Mouse (Mus musculus): ENCODE measurements around the gene Cib4.

The Cib4 gene

GRCm38 (mm10) chr5:30545698-30546097 is at the start of gene Cib4:
TSS of gene Cib4 (minus strand) at chr5:30545836.
- no peak for DNase-seq

- DNase-seq = no peak
Observed at GRCm38 (mm10) chr5:30594953-30595560, 49.4 kb upstream of the Cib4 start.

GRCm38 (mm10) chr5:30593811-30594504 is 48.3 kb upstream of the Cib4 start:
- DNase-seq = no peak

DNA sequence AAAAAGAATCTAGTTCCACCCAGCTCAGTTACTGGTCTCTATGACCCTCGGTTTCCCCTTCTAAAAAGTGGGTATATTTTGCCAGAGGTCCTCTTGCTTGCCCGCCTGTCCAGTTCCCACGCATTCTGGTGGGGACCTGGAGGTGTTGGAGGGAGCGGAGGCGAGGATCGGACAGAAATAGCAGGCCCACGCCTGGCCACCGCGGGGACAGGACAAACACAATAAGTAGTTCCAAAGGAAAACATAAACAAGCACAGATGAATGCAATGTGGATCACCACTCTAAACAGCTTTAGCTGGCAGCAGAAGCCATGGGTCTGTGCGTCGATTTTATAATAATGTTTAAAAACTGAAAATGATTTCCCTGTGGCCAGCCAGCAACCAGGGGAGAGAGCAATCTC is 47.7 kb upstream of the Cib4 start:
- DNase-seq = no peak

DNA sequence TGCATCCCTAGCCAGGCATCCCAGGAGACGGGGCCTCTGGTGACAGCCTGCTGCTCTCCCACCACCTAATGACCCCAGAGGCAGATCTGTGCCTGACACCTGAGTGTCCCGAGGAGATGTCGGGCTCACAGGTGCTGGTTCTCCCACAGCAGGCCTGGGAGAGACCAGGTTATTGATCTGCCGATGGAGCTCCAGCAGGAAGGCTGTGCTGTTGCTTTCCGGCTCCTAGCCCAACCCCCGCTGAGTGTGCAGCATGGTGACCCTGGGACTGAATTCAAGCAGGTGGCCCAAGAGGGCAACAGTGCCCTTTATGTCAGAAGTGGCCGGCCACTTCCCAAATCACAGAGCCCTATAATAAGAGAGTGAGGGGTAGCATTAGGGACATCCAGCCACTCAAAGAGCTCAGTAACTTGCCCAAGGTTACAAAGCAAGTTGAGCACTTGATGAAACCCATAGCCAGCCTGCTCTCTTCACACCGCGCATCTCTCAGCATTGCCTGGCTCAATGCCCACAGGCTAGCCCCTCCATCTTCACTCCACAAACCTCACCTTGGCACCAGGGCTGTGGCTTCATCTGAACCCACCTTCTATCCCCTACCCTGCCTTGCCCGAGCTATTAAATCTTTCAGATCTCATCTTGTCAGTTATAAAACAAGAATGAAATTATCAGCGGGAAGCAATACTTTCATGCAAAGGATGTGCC is 46.8 kb upstream of the Cib4 start:
- no peak for DNase-seq

DNA sequence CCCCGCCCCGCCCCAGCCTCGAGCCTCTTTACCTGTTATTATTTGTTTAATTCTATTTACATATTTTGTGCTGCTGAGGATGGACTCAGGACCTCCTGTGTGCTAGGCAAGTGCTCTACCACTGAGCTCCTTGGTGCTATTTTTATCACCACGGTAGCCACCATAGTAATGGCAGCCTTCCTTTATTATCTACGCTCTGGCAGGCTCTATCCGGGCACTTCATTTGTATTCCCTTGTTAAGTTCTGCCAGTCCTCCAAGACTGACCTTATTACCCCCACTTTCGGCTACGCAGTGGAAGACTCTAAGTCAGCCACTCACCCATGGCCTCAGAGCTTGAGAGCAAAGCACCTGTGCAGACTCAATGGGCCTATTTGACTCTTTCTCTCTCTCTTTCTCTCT is 46.1 kb upstream of the Cib4 start:
- DNase-seq = no peak

DNA sequence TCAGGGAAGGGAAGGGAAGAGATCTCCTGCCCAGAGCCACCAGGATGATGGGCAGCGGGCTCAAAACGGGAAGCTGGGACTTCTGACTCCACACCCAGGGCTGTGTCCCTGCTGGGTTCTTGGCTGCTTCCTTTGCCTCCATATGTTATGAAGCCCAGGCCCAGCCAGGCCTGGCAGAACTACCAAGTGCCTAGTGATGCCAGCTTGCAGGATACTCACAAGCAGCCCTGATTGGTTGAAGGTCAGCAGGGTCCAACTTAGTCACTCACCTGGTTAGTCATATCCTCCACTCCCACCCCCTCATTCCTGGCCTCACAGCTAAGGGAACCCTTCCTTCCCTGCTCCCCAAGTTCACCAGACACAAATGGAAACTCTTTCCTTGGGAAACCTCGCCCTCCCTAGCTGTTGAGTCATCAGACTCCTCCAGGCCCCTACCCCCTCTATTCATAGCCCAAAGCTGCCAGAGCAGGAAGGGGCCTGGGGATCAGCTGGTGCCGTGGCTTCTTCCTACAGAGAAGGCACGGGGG is 45.6 kb upstream of the Cib4 start:
- no peak for DNase-seq

- DNase-seq = no peak
Observed at GRCm38 (mm10) chr5:30590231-30590630, 44.6 kb upstream of the Cib4 start.

- no peak for DNase-seq
Observed at GRCm38 (mm10) chr5:30589546-30589945, 43.9 kb upstream of the Cib4 start.

GRCm38 (mm10) chr5:30589069-30589468 is 43.4 kb upstream of the Cib4 start:
- no peak for DNase-seq

DNA sequence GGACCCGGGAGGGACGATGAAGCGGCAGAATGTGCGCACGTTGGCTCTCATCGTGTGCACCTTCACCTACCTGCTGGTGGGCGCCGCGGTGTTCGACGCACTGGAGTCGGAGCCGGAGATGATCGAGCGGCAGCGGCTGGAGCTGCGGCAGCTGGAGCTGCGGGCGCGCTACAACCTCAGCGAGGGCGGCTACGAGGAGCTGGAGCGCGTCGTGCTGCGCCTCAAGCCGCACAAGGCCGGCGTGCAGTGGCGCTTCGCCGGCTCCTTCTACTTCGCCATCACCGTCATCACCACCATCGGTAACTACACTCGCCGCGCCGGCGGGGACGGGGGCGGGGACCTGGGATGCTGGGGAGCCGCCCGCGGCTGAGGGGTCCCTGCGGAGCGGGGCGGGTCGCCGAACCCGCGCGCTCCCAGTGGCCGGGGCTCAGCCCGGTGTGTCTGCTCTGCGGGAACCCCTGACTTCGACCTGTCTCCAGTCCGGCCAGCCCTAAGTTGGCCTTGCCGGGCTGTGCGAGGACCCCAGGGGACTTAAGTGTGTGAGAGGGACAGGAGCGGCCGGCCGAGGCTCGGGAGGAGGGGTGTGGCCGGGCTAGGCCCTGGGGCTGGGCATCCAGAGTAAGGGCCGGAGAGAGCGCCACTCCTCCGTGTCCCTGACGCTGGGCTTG is 42.8 kb upstream of the Cib4 start:
- DNase-seq = peak; percentile 10

GRCm38 (mm10) chr5:30587681-30588300 is 42.2 kb upstream of the Cib4 start, which contains the start of gene Kcnk3:
TSS of gene Kcnk3 (plus strand) at chr5:30588170.
- DNase-seq = peak; percentile 64

DNA sequence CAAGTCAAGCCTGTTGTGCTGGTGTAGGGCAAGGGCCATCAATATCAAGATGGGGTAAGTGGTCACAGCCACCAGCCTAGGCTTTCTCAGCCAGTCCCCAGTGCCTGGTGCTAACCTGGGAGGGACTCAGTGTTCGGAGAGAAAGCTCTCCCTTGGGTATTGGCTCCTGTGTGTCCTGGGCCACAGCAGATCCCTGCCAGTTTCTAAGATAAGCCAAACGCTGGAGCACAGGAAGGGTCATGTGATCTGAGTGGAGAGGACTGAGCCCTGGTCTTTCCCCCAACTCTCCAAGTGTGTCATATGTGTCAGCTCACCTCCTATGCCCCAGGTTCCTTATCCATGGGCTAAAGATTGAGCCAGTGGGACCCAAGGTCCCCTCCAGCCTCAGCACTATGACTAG is 41.5 kb upstream of the Cib4 start:
- no peak for DNase-seq

- no peak for DNase-seq
Observed at GRCm38 (mm10) chr5:30586616-30587015, 41.0 kb upstream of the Cib4 start.

GRCm38 (mm10) chr5:30582017-30582416 is 36.4 kb upstream of the Cib4 start:
- no peak for DNase-seq

GRCm38 (mm10) chr5:30580725-30581124 is 35.1 kb upstream of the Cib4 start:
- DNase-seq = no peak

DNA sequence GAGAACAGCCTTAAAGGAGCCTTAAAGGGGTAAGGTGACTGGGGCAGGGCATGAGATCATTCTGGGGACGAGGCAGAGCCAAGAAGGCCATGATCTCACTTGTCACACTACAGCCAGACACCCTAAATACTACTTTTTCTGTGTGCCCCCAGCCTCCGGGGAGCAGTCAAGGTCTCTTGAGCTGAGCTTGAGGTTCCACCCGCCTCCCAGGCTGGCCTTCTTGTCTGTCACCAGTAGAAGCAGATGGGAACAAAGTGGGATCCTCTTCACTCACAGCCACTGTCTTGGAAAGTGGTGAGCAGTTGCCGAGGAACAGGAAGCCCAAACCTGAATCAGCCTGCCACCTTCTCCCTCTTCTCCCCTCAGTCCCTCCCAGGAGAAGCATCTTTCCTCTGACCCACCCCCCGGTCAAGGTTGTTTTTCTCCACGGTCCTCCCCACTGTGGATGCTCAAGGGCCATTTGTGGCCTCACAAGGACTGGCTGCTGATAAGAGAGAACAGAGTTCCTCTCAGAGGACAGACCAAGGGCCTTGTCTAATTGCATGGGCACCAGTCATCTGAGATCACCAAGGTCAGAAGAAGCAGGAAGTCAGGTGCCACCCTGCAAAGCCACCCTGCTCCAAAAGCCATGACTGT is 32.9 kb upstream of the Cib4 start:
- no peak for DNase-seq

DNA sequence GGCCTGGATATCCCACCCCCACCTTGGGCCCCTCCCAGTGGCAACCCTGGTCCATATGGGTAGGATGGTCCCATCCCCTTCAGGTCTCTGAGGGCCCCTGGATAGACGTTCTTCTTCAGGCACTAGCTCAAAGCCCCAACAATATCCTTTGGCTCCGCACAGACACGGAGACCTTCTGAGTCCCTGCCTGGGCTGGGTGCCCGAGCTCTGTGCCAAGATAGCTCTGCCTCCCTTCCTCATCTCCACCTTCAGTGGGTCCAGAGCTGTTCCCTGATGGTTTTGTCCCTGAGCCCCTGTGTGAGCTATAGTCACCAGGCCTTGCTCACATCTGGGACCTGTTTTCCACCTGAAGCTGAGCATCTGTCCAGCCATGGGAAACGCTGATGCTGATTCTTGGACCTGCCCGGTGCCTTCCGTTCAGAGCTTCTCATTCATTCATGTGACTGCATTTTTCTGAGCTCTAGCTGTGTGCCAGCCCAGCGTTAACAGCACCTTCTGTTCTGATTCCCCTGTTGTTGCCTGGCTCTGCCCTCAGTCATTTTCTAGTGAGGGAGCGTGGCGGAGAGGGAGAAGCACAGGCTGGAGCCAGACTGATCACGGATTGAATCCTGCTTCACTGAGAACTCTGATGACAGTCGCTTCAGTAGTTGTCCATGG is 32.1 kb upstream of the Cib4 start:
- DNase-seq = no peak

GRCm38 (mm10) chr5:30577251-30577650 is 31.6 kb upstream of the Cib4 start:
- no peak for DNase-seq

- DNase-seq = peak; percentile 11
Observed at GRCm38 (mm10) chr5:30576233-30576632, 30.6 kb upstream of the Cib4 start.

- DNase-seq = no peak
Observed at GRCm38 (mm10) chr5:30574367-30574766, 28.7 kb upstream of the Cib4 start.

DNA sequence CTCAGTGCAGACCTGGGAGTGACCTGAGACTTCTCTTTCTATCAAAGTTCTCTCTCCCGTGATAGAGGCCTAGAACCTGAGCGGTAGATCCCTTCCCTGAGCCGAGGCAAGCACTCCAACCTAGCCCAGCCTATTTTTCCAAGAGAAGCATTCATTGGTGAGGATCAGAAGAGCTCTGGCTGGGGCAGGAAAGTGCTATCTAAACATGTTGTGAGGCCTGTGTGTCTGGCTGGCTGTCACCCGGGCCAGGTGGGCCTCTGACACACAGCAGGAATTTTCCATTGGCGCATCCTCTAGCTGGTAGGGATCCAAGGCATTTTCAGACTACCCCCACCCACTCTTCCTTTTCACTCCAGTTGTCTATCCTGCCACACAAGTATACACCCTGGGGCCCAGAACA is 26.2 kb upstream of the Cib4 start:
- no peak for DNase-seq

Data from liver (tissue).